Comparison of ENCODE assay signal across 10 mouse cellular contexts in genomic region chr6:146481441-146481840, GRCm38 (mm10). TPM values are rescaled to one million over a fixed set of nuclear protein-coding genes. Genes with fewer than 3 reads are reported as not detected.
DNase-seq lines count a peak whose midpoint lies in the region; ATAC-seq and TF ChIP-seq lines count a peak whose summit lies in the region.
"Had no signal": no experiment of that assay in that cellular context is flagged by ENCODE, and none has a peak within 500 bp of the region (broad histone marks: within the 10 kb centered on the region; RNA-seq: fewer than 3 reads in every experiment).

No protein-coding gene starts in this region.

- peaks cover 16% of the 10 kb centered on the region for H3K4me1 ChIP-seq in heart, adult 2 months (ENCODE audit: control insufficient read depth, insufficient read depth, low read length)
- H3K4me1 ChIP-seq in heart, embryonic 10.5 days = peaks cover 30% of the 10 kb centered on the region
- H3K4me1 ChIP-seq in midbrain, embryonic 16.5 days (ENCODE audit: control insufficient read depth, insufficient read depth, low read length) = no peaks in the 10 kb centered on the region
- H3K4me1 ChIP-seq in midbrain, embryonic 10.5 days = peaks cover 20% of the 10 kb centered on the region
- H3K4me1 ChIP-seq in forebrain, embryonic 10.5 days = peaks cover 5% of the 10 kb centered on the region
- H3K4me1 ChIP-seq in hindbrain, embryonic 13.5 days (replicated peaks) = no peaks in the 10 kb centered on the region

- H3K4me2 ChIP-seq in midbrain, embryonic 16.5 days (ENCODE audit: low read length) = no peak overlapping the region
- H3K4me2 ChIP-seq in hindbrain, embryonic 13.5 days = no peak overlapping the region

- no peak overlapping the region for H3K9ac ChIP-seq in heart, adult 2 months (ENCODE audit: low read depth, low read length)
- H3K9ac ChIP-seq in midbrain, embryonic 16.5 days (ENCODE audit: low read depth, low read length) = no peak overlapping the region
- no peak overlapping the region for H3K9ac ChIP-seq in hindbrain, embryonic 13.5 days

- DNase-seq in heart, adult 2 months = peak in 1 of 2 experiments; percentile 18
- no peak for DNase-seq in heart, embryonic 10.5 days (ENCODE audit: low spot score)
- no peak for DNase-seq in midbrain, embryonic 10.5 days (ENCODE audit: low spot score)
- DNase-seq in forebrain, embryonic 10.5 days (ENCODE audit: extremely low spot score, low spot score) = no peak
- DNase-seq: kidney, adult 8-10 months; spleen, adult 18-20 months had no signal

- H3K79me2 ChIP-seq in heart, adult 2 months (replicated peaks; ENCODE audit: control insufficient read depth, insufficient read depth, low read length) = peaks cover 5% of the 10 kb centered on the region

- no peak for TF ChIP-seq EP300 in heart, adult 2 months (IDR thresholded peaks at IDR 0.05; ENCODE audit: insufficient read depth, low read depth, low read length)

- intact Hi-C loops in heart, adult 2 months (cut with DNase I) = no loop called here

- no peak for ATAC-seq in midbrain, embryonic 16.5 days
- 0 out of 2 replicates have a peak, but pooled peaks have one; percentile 19 for ATAC-seq in megakaryocyte, adult 5-6 weeks (ENCODE audit: poor library complexity, severe bottlenecking)
- ATAC-seq in erythroblast, adult 5-6 weeks (replicated peaks; ENCODE audit: low FRiP score, poor library complexity, severe bottlenecking) = no peak
- no peak for ATAC-seq in hindbrain, embryonic 13.5 days (ENCODE audit: low FRiP score)

- WGBS in heart, adult 2 months = 19% methylated on average over 6 of the region's 6 CpGs
- WGBS in heart, embryonic 10.5 days = 70% methylated on average over 6 of the region's 6 CpGs
- WGBS in midbrain, embryonic 16.5 days = 60% methylated on average over 6 of the region's 6 CpGs
- 74% methylated on average over 6 of the region's 6 CpGs for WGBS in midbrain, embryonic 10.5 days
- 81% methylated on average over 6 of the region's 6 CpGs for WGBS in forebrain, embryonic 10.5 days
- 80% methylated on average over 6 of the region's 6 CpGs for WGBS in hindbrain, embryonic 13.5 days

- H3K9me3 ChIP-seq in heart, embryonic 10.5 days = no peaks in the 10 kb centered on the region
- H3K9me3 ChIP-seq in midbrain, embryonic 16.5 days (replicated peaks; ENCODE audit: control insufficient read depth, low read length, poor library complexity, severe bottlenecking) = no peaks in the 10 kb centered on the region
- no peaks in the 10 kb centered on the region for H3K9me3 ChIP-seq in midbrain, embryonic 10.5 days (replicated peaks)
- H3K9me3 ChIP-seq in forebrain, embryonic 10.5 days = no peaks in the 10 kb centered on the region
- H3K9me3 ChIP-seq in hindbrain, embryonic 13.5 days = no peaks in the 10 kb centered on the region

- peak overlapping the region; percentile 10; the same call in 1 of the 2 replicates for H3K27ac ChIP-seq in heart, adult 2 months
- no peak overlapping the region for H3K27ac ChIP-seq in heart, embryonic 10.5 days
- H3K27ac ChIP-seq in midbrain, embryonic 16.5 days (ENCODE audit: low read length) = peak overlapping the region; percentile 29; the same call in 1 of the 2 replicates
- no peak overlapping the region for H3K27ac ChIP-seq in midbrain, embryonic 10.5 days (replicated peaks)
- no peak overlapping the region for H3K27ac ChIP-seq in forebrain, embryonic 10.5 days
- H3K27ac ChIP-seq in hindbrain, embryonic 13.5 days = no peak overlapping the region

- H3K4me3 ChIP-seq in heart, adult 2 months = no peak overlapping the region
- no peak overlapping the region for H3K4me3 ChIP-seq in heart, embryonic 10.5 days
- H3K4me3 ChIP-seq in midbrain, embryonic 16.5 days (ENCODE audit: low read depth, low read length) = no peak overlapping the region
- H3K4me3 ChIP-seq in midbrain, embryonic 10.5 days = no peak overlapping the region
- no peak overlapping the region for H3K4me3 ChIP-seq in forebrain, embryonic 10.5 days
- H3K4me3 ChIP-seq in hindbrain, embryonic 13.5 days = no peak overlapping the region

- TF ChIP-seq CTCF in heart, adult 2 months (IDR thresholded peaks at IDR 0.05) = no peak

- TF ChIP-seq POLR2A in heart, adult 2 months (IDR thresholded peaks at IDR 0.05; ENCODE audit: insufficient read depth, low read depth, low read length) = no peak

- H3K36me3 ChIP-seq in heart, adult 2 months (ENCODE audit: control insufficient read depth, insufficient read depth, low read length) = peaks cover 16% of the 10 kb centered on the region
- H3K36me3 ChIP-seq in heart, embryonic 10.5 days = no peaks in the 10 kb centered on the region
- no peaks in the 10 kb centered on the region for H3K36me3 ChIP-seq in midbrain, embryonic 16.5 days (ENCODE audit: control insufficient read depth, insufficient read depth, low read length)
- H3K36me3 ChIP-seq in midbrain, embryonic 10.5 days = no peaks in the 10 kb centered on the region
- no peaks in the 10 kb centered on the region for H3K36me3 ChIP-seq in forebrain, embryonic 10.5 days (replicated peaks)
- no peaks in the 10 kb centered on the region for H3K36me3 ChIP-seq in hindbrain, embryonic 13.5 days

- no peaks in the 10 kb centered on the region for H3K27me3 ChIP-seq in heart, adult 2 months (ENCODE audit: control insufficient read depth, insufficient read depth, low read length)
- H3K27me3 ChIP-seq in heart, embryonic 10.5 days (ENCODE audit: insufficient read depth, poor library complexity, severe bottlenecking) = no peaks in the 10 kb centered on the region
- no peaks in the 10 kb centered on the region for H3K27me3 ChIP-seq in midbrain, embryonic 16.5 days (ENCODE audit: control insufficient read depth, insufficient read depth, low read depth, low read length)
- no peaks in the 10 kb centered on the region for H3K27me3 ChIP-seq in midbrain, embryonic 10.5 days (ENCODE audit: low read depth, poor library complexity, severe bottlenecking)
- H3K27me3 ChIP-seq in forebrain, embryonic 10.5 days (ENCODE audit: poor library complexity, severe bottlenecking) = no peaks in the 10 kb centered on the region
- H3K27me3 ChIP-seq in hindbrain, embryonic 13.5 days = no peaks in the 10 kb centered on the region

RNA-seq across cellular contexts. Expression of gene Itpr2, which starts 20.6 kb away (rescaled TPM):
- total RNA-seq in heart, adult 2 months (2021) = 10 to 100 TPM; 20.1 to 23.7 TPM
- polyA plus RNA-seq in heart, adult 2 months (2012; rRNA removed) = 6.6 and 8.1 TPM in 2 replicates
- 19.4 and 22.1 TPM in 2 replicates for polyA plus RNA-seq in heart, embryonic 10.5 days (2016; fragmentation: Nextera tagmentation; extraction: Ambion mirVana)
- polyA plus RNA-seq in midbrain, embryonic 16.5 days (2015; fragmentation: Nextera tagmentation; extraction: Ambion mirVana) = 6.9 and 9.0 TPM in 2 replicates
- polyA plus RNA-seq in midbrain, embryonic 10.5 days (2016; fragmentation: Nextera tagmentation; extraction: Ambion mirVana) = 4.4 and 5.2 TPM in 2 replicates
- 15.3 and 17.3 TPM in 2 replicates for total RNA-seq in megakaryocyte, adult 5-6 weeks (2015)
- 22.8 and 26.9 TPM in 2 replicates for total RNA-seq in megakaryocyte, adult 5-6 weeks (2017)
- 1.9 and 8.6 TPM in 2 replicates for total RNA-seq in erythroblast, adult 5-6 weeks (2015; ENCODE audit: low replicate concordance)
- total RNA-seq in erythroblast, adult 5-6 weeks (2017; ENCODE audit: low replicate concordance) = 8.1 and 8.4 TPM in 2 replicates
- 3.2 and 4.1 TPM in 2 replicates for polyA plus RNA-seq in forebrain, embryonic 10.5 days (2016; fragmentation: Nextera tagmentation; extraction: Ambion mirVana)
- 5.5 and 7.0 TPM in 2 replicates for polyA plus RNA-seq in hindbrain, embryonic 13.5 days (2015; fragmentation: Nextera tagmentation; extraction: Ambion mirVana)

Comparison
In these comparisons a context has a peak if more than half of its experiments do, and no peak if none do; other contexts are left out.
1. H3K27ac ChIP-seq: peak in heart, adult 2 months (single experiment) and midbrain, embryonic 16.5 days (single experiment); none in heart, embryonic 10.5 days (single experiment), midbrain, embryonic 10.5 days (single experiment), forebrain, embryonic 10.5 days (single experiment) and hindbrain, embryonic 13.5 days (single experiment).